Mouse (Mus musculus) kidney, postnatal 0 days (tissue): ENCODE data around the gene Pdzrn4. TPM values are rescaled to one million over a fixed set of nuclear protein-coding genes. Genes with fewer than 3 reads are reported as not detected.

Experiments used
- ATAC-seq: fragments of 200-750 bp; cut with Nextera tagmentation; replicated peaks from 2 replicates; pipeline ENCODE4 v1.8.0; 2017; ENCODE audit warnings: low read depth, moderate number of reproducible peaks, moderate TSS enrichment, moderate library complexity; ENCODE audit not compliant: low FRiP score
- DNase-seq: peaks from one replicate; pipeline ENCODE4 v3.0.0-alpha.2; 2016; ENCODE audit warnings: low spot score
- H3K27ac ChIP-seq: fragments of 300-500 bp; sonication (generic); 2 replicates; pipeline ENCODE4 v1.5.1; 2014; ENCODE audit warnings: mild to moderate bottlenecking
- H3K27me3 ChIP-seq: fragments of 300-500 bp; sonication (generic); 2 replicates; pipeline ENCODE4 v1.6.1; 2014; ENCODE audit warnings: low read length, mixed read lengths; ENCODE audit not compliant: insufficient read depth
- H3K36me3 ChIP-seq: fragments of 300-500 bp; sonication (generic); 2 replicates; pipeline ENCODE4 v1.6.1; 2014; ENCODE audit warnings: low read length, mixed read lengths; ENCODE audit not compliant: insufficient read depth
- H3K4me1 ChIP-seq: fragments of 300-500 bp; sonication (generic); replicated peaks from 2 replicates; pipeline ENCODE4 v1.6.1; 2014; ENCODE audit warnings: antibody characterized with exemption, low read length, mixed read lengths; ENCODE audit not compliant: insufficient read depth
- H3K4me2 ChIP-seq: fragments of 300-500 bp; sonication (generic); 2 replicates; pipeline ENCODE4 v1.6.1; 2014; ENCODE audit warnings: mild to moderate bottlenecking, low read length, moderate library complexity, mixed read lengths
- H3K4me3 ChIP-seq: fragments of 300-500 bp; sonication (generic); replicated peaks from 2 replicates; pipeline ENCODE4 v1.5.1; 2014; ENCODE audit warnings: low read depth, low read length
- H3K9ac ChIP-seq: fragments of 300-500 bp; sonication (generic); 2 replicates; pipeline ENCODE4 v1.6.1; 2014; ENCODE audit warnings: low read depth, low read length
- H3K9me3 ChIP-seq: fragments of 300-500 bp; sonication (generic); replicated peaks from 2 replicates; pipeline ENCODE4 v1.6.1; 2016; ENCODE audit warnings: low read length, inconsistent platforms, mixed read lengths
- CTCF ChIP-seq: IDR thresholded peaks from 2 replicates; pipeline ENCODE4 v1.5.1; 2016; ENCODE audit warnings: antibody characterized with exemption, low read depth, mild to moderate bottlenecking, moderate library complexity
- WGBS: fragments of 180-500 bp; shearing (Covaris S2); extraction: QIAGEN DNeasy Blood & Tissue Kit; methylation state at CpG from one replicate; pipeline ENCODE4 v1.1.7; 2014; 5-methylcytosine and 5-hydroxymethylcytosine counted together
- polyA plus RNA-seq: library from polyadenylated mRNA; unstranded; fragments of >200 nt; fragmentation: Nextera tagmentation; extraction: Ambion mirVana; gene quantifications from 2 replicates; pipeline ENCODE4 v1.2.1, GENCODE M21; 2015

Pdzrn4 gene
- polyA plus RNA-seq, 1 experiment from 2014 or later, result 2.8 TPM

GRCm38 (mm10) chr15:92394811-92395210, 1.9 kb upstream of the Pdzrn4 start:
- Histone ChIP-seq H3K9ac (no peak overlapping the region), H3K4me2 (no peak overlapping the region), H3K36me3 (no peaks in the 10 kb centered on the region), H3K4me1 (no peaks in the 10 kb centered on the region; the same call in 1 of the 2 replicates), H3K9me3 (no peaks in the 10 kb centered on the region), H3K27me3 (peaks cover 12% of the 10 kb centered on the region), H3K27ac (no peak overlapping the region), H3K4me3 (no peak overlapping the region)
- DNase-seq (no peak), ATAC-seq (no peak)
- 87% methylated on average over 5 of the region's 5 CpGs for WGBS
- no peak for TF ChIP-seq CTCF

- TF ChIP-seq CTCF, result no peak
- DNase-seq (no peak), ATAC-seq (no peak)
- Histone ChIP-seq H3K27ac (no peak overlapping the region), H3K4me3 (no peak overlapping the region), H3K9ac (no peak overlapping the region), H3K27me3 (peaks cover 12% of the 10 kb centered on the region), H3K9me3 (no peaks in the 10 kb centered on the region), H3K4me1 (no peaks in the 10 kb centered on the region; the same call in 1 of the 2 replicates), H3K4me2 (no peak overlapping the region), H3K36me3 (no peaks in the 10 kb centered on the region)
- 62% methylated on average over 2 of the region's 2 CpGs for WGBS
Observed at GRCm38 (mm10) chr15:92398747-92399146, 2.1 kb downstream of the Pdzrn4 start.

GRCm38 (mm10) chr15:92399278-92399677, 2.6 kb downstream of the Pdzrn4 start:
- H3K27me3 ChIP-seq, result peaks cover 12% of the 10 kb centered on the region
- no peak for TF ChIP-seq CTCF
- ATAC-seq (no peak), DNase-seq (no peak)
- WGBS, result 70% methylated on average over 5 of the region's 5 CpGs
- H3K4me1 ChIP-seq, result no peaks in the 10 kb centered on the region; the same call in 1 of the 2 replicates
- H3K9me3 ChIP-seq, result no peaks in the 10 kb centered on the region
- H3K4me2 ChIP-seq, result no peak overlapping the region
- H3K27ac ChIP-seq, result no peak overlapping the region
- no peak overlapping the region for H3K9ac ChIP-seq
- no peaks in the 10 kb centered on the region for H3K36me3 ChIP-seq
- H3K4me3 ChIP-seq, result no peak overlapping the region

GRCm38 (mm10) chr15:92401554-92401953, 4.9 kb downstream of the Pdzrn4 start:
- Histone ChIP-seq H3K4me1 (no peaks in the 10 kb centered on the region; the same call in 1 of the 2 replicates), H3K27ac (no peak overlapping the region), H3K4me3 (no peak overlapping the region), H3K27me3 (peaks cover 12% of the 10 kb centered on the region), H3K36me3 (no peaks in the 10 kb centered on the region), H3K4me2 (no peak overlapping the region), H3K9ac (no peak overlapping the region), H3K9me3 (no peaks in the 10 kb centered on the region)
- no peak for DNase-seq
- TF ChIP-seq CTCF, result no peak
- WGBS, result 41% methylated on average over 6 of the region's 6 CpGs
- no peak for ATAC-seq

GRCm38 (mm10) chr15:92415323-92415722, 18.6 kb downstream of the Pdzrn4 start:
- H3K4me3 ChIP-seq, result no peak overlapping the region
- ATAC-seq, result no peak
- no peaks in the 10 kb centered on the region for H3K9me3 ChIP-seq
- H3K36me3 ChIP-seq, result no peaks in the 10 kb centered on the region
- H3K4me1 ChIP-seq, result no peaks in the 10 kb centered on the region
- TF ChIP-seq CTCF, result no peak
- no peak overlapping the region for H3K9ac ChIP-seq
- H3K4me2 ChIP-seq, result no peak overlapping the region
- 13% methylated on average over 4 of the region's 4 CpGs for WGBS
- H3K27me3 ChIP-seq, result no peaks in the 10 kb centered on the region
- DNase-seq, result no peak
- H3K27ac ChIP-seq, result no peak overlapping the region

- Histone ChIP-seq H3K36me3 (no peaks in the 10 kb centered on the region), H3K4me3 (no peak overlapping the region), H3K4me1 (no peaks in the 10 kb centered on the region), H3K4me2 (no peak overlapping the region), H3K27me3 (no peaks in the 10 kb centered on the region), H3K27ac (no peak overlapping the region), H3K9me3 (no peaks in the 10 kb centered on the region), H3K9ac (no peak overlapping the region)
- ATAC-seq (no peak), DNase-seq (no peak)
- 71% methylated on average over 6 of the region's 6 CpGs for WGBS
- TF ChIP-seq CTCF, result no peak
Observed at GRCm38 (mm10) chr15:92416141-92416540, 19.5 kb downstream of the Pdzrn4 start.

- DNase-seq (peak; percentile 25), ATAC-seq (no peak)
- 40% methylated on average over 7 of the region's 7 CpGs for WGBS
Observed at GRCm38 (mm10) chr15:92416658-92417057, 20.0 kb downstream of the Pdzrn4 start.

More at GRCm38 (mm10) chr15:92416658-92417057, 20.0 kb downstream of the Pdzrn4 start:
- H3K36me3 ChIP-seq, result no peaks in the 10 kb centered on the region
- H3K4me1 ChIP-seq, result no peaks in the 10 kb centered on the region
- no peak overlapping the region for H3K27ac ChIP-seq
- H3K27me3 ChIP-seq, result no peaks in the 10 kb centered on the region
- no peaks in the 10 kb centered on the region for H3K9me3 ChIP-seq
- H3K4me3 ChIP-seq, result no peak overlapping the region
- H3K4me2 ChIP-seq, result no peak overlapping the region
- H3K9ac ChIP-seq, result no peak overlapping the region
- TF ChIP-seq CTCF, result no peak
